Mouse (Mus musculus): ENCODE measurements at regions not wholly inside any gene's neighbourhood (a gene's known extent, or its start where the extent isn't known, plus 50 kb on each side); places are given as distances from the start of the nearest gene placed in this dataset.
A peak's percentile ranks its signal among the peaks of the same experiment; 100 is the strongest.

GRCm38 (mm10) chr3:52758561-52758960, 258.5 kb downstream of the Cog6 start:
- peak; percentile 50 for DNase-seq (ENCODE audit: low spot score)
- WGBS, result 17% methylated on average over 2 of the region's 2 CpGs

GRCm38 (mm10) chr3:52756816-52757215, 260.2 kb downstream of the Cog6 start:
- Histone ChIP-seq H3K4me1 (ENCODE audit: control insufficient read depth, insufficient read depth) (no peaks in the 10 kb centered on the region), H3K9ac (replicated peaks; ENCODE audit: low read depth, low read length) (no peak overlapping the region), H3K27me3 (ENCODE audit: control insufficient read depth, insufficient read depth, low read length) (no peaks in the 10 kb centered on the region), H3K9me3 (replicated peaks; ENCODE audit: control insufficient read depth, low read length) (no peaks in the 10 kb centered on the region), H3K36me3 (replicated peaks; ENCODE audit: control insufficient read depth, insufficient read depth, low read length) (no peaks in the 10 kb centered on the region), H3K4me3 (ENCODE audit: low read depth, low read length) (no peak overlapping the region), H3K4me2 (ENCODE audit: low read depth, low read length) (no peak overlapping the region), H3K27ac (ENCODE audit: low read depth) (no peak overlapping the region)
- ATAC-seq (ENCODE audit: insufficient read depth, low read depth) (no peak), DNase-seq (ENCODE audit: low spot score) (no peak)
- 89% methylated on average over 5 of the region's 5 CpGs for WGBS
- TF ChIP-seq CTCF (IDR thresholded peaks at IDR 0.05; ENCODE audit: low read depth), result no peak
- TF ChIP-seq EP300 (IDR thresholded peaks at IDR 0.05; ENCODE audit: low read depth), result no peak

More at GRCm38 (mm10) chr3:52758561-52758960, 258.5 kb downstream of the Cog6 start:
- H3K9me3 ChIP-seq (replicated peaks; ENCODE audit: control insufficient read depth, low read length), result no peaks in the 10 kb centered on the region
- H3K36me3 ChIP-seq (replicated peaks; ENCODE audit: control insufficient read depth, insufficient read depth, low read length), result no peaks in the 10 kb centered on the region
- peak; percentile 61 for TF ChIP-seq CTCF (IDR thresholded peaks at IDR 0.05; ENCODE audit: low read depth)
- TF ChIP-seq EP300 (IDR thresholded peaks at IDR 0.05; ENCODE audit: low read depth), result no peak
- no peaks in the 10 kb centered on the region for H3K27me3 ChIP-seq (ENCODE audit: control insufficient read depth, insufficient read depth, low read length)
- no peak overlapping the region for H3K27ac ChIP-seq (ENCODE audit: low read depth)
- no peak overlapping the region for H3K4me3 ChIP-seq (ENCODE audit: low read depth, low read length)
- no peak for ATAC-seq (ENCODE audit: insufficient read depth, low read depth)
- H3K4me2 ChIP-seq (ENCODE audit: low read depth, low read length), result no peak overlapping the region
- H3K9ac ChIP-seq (replicated peaks; ENCODE audit: low read depth, low read length), result no peak overlapping the region
- no peaks in the 10 kb centered on the region for H3K4me1 ChIP-seq (ENCODE audit: control insufficient read depth, insufficient read depth)

GRCm38 (mm10) chr3:52756006-52756405, 261.0 kb downstream of the Cog6 start:
- WGBS, result 75% methylated on average over 5 of the region's 5 CpGs
- H3K9ac ChIP-seq (replicated peaks; ENCODE audit: low read depth, low read length), result no peak overlapping the region
- H3K36me3 ChIP-seq (replicated peaks; ENCODE audit: control insufficient read depth, insufficient read depth, low read length), result no peaks in the 10 kb centered on the region
- no peaks in the 10 kb centered on the region for H3K4me1 ChIP-seq (ENCODE audit: control insufficient read depth, insufficient read depth)
- DNase-seq (ENCODE audit: low spot score) (no peak), ATAC-seq (ENCODE audit: insufficient read depth, low read depth) (no peak)
- H3K4me3 ChIP-seq (ENCODE audit: low read depth, low read length), result no peak overlapping the region
- H3K4me2 ChIP-seq (ENCODE audit: low read depth, low read length), result no peak overlapping the region
- H3K27me3 ChIP-seq (ENCODE audit: control insufficient read depth, insufficient read depth, low read length), result no peaks in the 10 kb centered on the region
- TF ChIP-seq EP300 (IDR thresholded peaks at IDR 0.05; ENCODE audit: low read depth) (no peak), CTCF (IDR thresholded peaks at IDR 0.05; ENCODE audit: low read depth) (no peak)
- no peaks in the 10 kb centered on the region for H3K9me3 ChIP-seq (replicated peaks; ENCODE audit: control insufficient read depth, low read length)
- H3K27ac ChIP-seq (ENCODE audit: low read depth), result no peak overlapping the region

GRCm38 (mm10) chr3:52754978-52755377, 262.1 kb downstream of the Cog6 start:
- Histone ChIP-seq H3K4me1 (ENCODE audit: control insufficient read depth, insufficient read depth) (no peaks in the 10 kb centered on the region), H3K4me3 (ENCODE audit: low read depth, low read length) (no peak overlapping the region), H3K36me3 (replicated peaks; ENCODE audit: control insufficient read depth, insufficient read depth, low read length) (no peaks in the 10 kb centered on the region), H3K27ac (ENCODE audit: low read depth) (no peak overlapping the region), H3K9me3 (replicated peaks; ENCODE audit: control insufficient read depth, low read length) (no peaks in the 10 kb centered on the region), H3K27me3 (ENCODE audit: control insufficient read depth, insufficient read depth, low read length) (no peaks in the 10 kb centered on the region), H3K9ac (replicated peaks; ENCODE audit: low read depth, low read length) (no peak overlapping the region), H3K4me2 (ENCODE audit: low read depth, low read length) (no peak overlapping the region)
- ATAC-seq (ENCODE audit: insufficient read depth, low read depth), result no peak
- DNase-seq (ENCODE audit: low spot score), result no peak
- TF ChIP-seq EP300 (IDR thresholded peaks at IDR 0.05; ENCODE audit: low read depth), result no peak
- no peak for TF ChIP-seq CTCF (IDR thresholded peaks at IDR 0.05; ENCODE audit: low read depth)
- WGBS, result 73% methylated on average over 6 of the region's 6 CpGs

GRCm38 (mm10) chr3:52754401-52754800, 262.6 kb downstream of the Cog6 start:
- Histone ChIP-seq H3K27me3 (ENCODE audit: control insufficient read depth, insufficient read depth, low read length) (no peaks in the 10 kb centered on the region), H3K27ac (ENCODE audit: low read depth) (no peak overlapping the region), H3K9ac (replicated peaks; ENCODE audit: low read depth, low read length) (no peak overlapping the region), H3K4me1 (ENCODE audit: control insufficient read depth, insufficient read depth) (no peaks in the 10 kb centered on the region), H3K9me3 (replicated peaks; ENCODE audit: control insufficient read depth, low read length) (no peaks in the 10 kb centered on the region), H3K4me2 (ENCODE audit: low read depth, low read length) (no peak overlapping the region), H3K4me3 (ENCODE audit: low read depth, low read length) (no peak overlapping the region), H3K36me3 (replicated peaks; ENCODE audit: control insufficient read depth, insufficient read depth, low read length) (no peaks in the 10 kb centered on the region)
- no peak for TF ChIP-seq EP300 (IDR thresholded peaks at IDR 0.05; ENCODE audit: low read depth)
- no peak for TF ChIP-seq CTCF (IDR thresholded peaks at IDR 0.05; ENCODE audit: low read depth)
- no peak for DNase-seq (ENCODE audit: low spot score)
- no peak for ATAC-seq (ENCODE audit: insufficient read depth, low read depth)
- WGBS, result 78% methylated on average over 4 of the region's 4 CpGs

- WGBS, result 59% methylated on average over 3 of the region's 3 CpGs
- Histone ChIP-seq H3K4me2 (ENCODE audit: low read depth, low read length) (no peak overlapping the region), H3K27me3 (ENCODE audit: control insufficient read depth, insufficient read depth, low read length) (no peaks in the 10 kb centered on the region), H3K4me3 (ENCODE audit: low read depth, low read length) (no peak overlapping the region), H3K4me1 (ENCODE audit: control insufficient read depth, insufficient read depth) (peaks cover 10% of the 10 kb centered on the region; the same call in 1 of the 2 replicates), H3K27ac (ENCODE audit: low read depth) (no peak overlapping the region), H3K9ac (replicated peaks; ENCODE audit: low read depth, low read length) (no peak overlapping the region), H3K36me3 (replicated peaks; ENCODE audit: control insufficient read depth, insufficient read depth, low read length) (no peaks in the 10 kb centered on the region), H3K9me3 (replicated peaks; ENCODE audit: control insufficient read depth, low read length) (no peaks in the 10 kb centered on the region)
- ATAC-seq (ENCODE audit: insufficient read depth, low read depth) (no peak), DNase-seq (ENCODE audit: low spot score) (no peak)
- TF ChIP-seq CTCF (IDR thresholded peaks at IDR 0.05; ENCODE audit: low read depth), result no peak
- no peak for TF ChIP-seq EP300 (IDR thresholded peaks at IDR 0.05; ENCODE audit: low read depth)
Observed at GRCm38 (mm10) chr3:52746917-52747316, 270.1 kb downstream of the Cog6 start.
